Mouse (Mus musculus) embryonic stem cell, embryonic (primary cell): ENCODE measurements around the gene Grin3b.

Experiments used
- CTCF ChIA-PET, 4 experiments: fragments of 300-600 bp in 2 of 4; fragments of 350-600 bp in 2 of 4; sonication (Branson Sonifier 250); formaldehyde crosslinking; loops; one replicate each; lab custom pipeline; 2022; ENCODE audit warnings: inconsistent platforms in 2 of 4; lab: Charles Lee
- POLR2A ChIA-PET, 4 experiments: fragments of 300-600 bp in 2 of 4; fragments of 350-600 bp in 2 of 4; sonication (Branson Sonifier 250); formaldehyde crosslinking; loops; one replicate each; lab custom pipeline; 2022; ENCODE audit warnings: antibody characterized with exemption in 4 of 4, inconsistent platforms in 1 of 4; lab: Charles Lee

The Grin3b gene

GRCm38 (mm10) chr10:79985334-79986231 is 15.1 kb downstream of the Grin3b start:
- ChIA-PET POLR2A (interaction anchor here (0.6 to 10.5 kb wide), 146 partner anchors 8 to 691 kb away, joined by 3 to 245 read pairs (median 5); partner anchors contain the start of genes Cbarp (in 4 of the 4), Grin3b (in 3 of the 4), Med16 (in 3 of the 4) and Polr2e (in 3 of the 4)), CTCF (interaction anchor here (0.6 to 4.7 kb wide), 71 partner anchors 10 to 391 kb away, joined by 3 to 48 read pairs (median 5); partner anchors contain the start of genes Wdr18 (in 4 of the 4), Grin3b (in 2 of the 4), Med16 (in 2 of the 4) and Mum1 (in 2 of the 4))

GRCm38 (mm10) chr10:79986232-79986878 is 15.8 kb downstream of the Grin3b start:
- ChIA-PET POLR2A (interaction anchor here (0.5 to 10.5 kb wide), 68 partner anchors 9 to 690 kb away, joined by 3 to 245 read pairs (median 5); partner anchors contain the start of genes Wdr18 (in 3 of the 4), Cbarp (in 2 of the 4), Gpx4 (in 2 of the 4) and Grin3b (in 2 of the 4)), CTCF (interaction anchor here (0.5 to 4.7 kb wide), 36 partner anchors 10 to 1480 kb away, joined by 3 to 48 read pairs (median 4); partner anchors contain the start of genes Wdr18 (in 2 of the 4) and Cirbp (in 1 of the 4))

- ChIA-PET POLR2A (interaction anchor here (0.5 to 10.5 kb wide), 44 partner anchors 10 to 882 kb away, joined by 3 to 245 read pairs (median 5); partner anchors contain the start of genes Gpx4 (in 2 of the 4), Rps15 (in 2 of the 4), Wdr18 (in 2 of the 4) and Cirbp (in 1 of the 4)), CTCF (interaction anchor here (0.5 to 4.7 kb wide), 49 partner anchors 10 to 1479 kb away, joined by 3 to 48 read pairs (median 4); partner anchors contain the start of genes Stk11 (in 2 of the 4), Cirbp (in 1 of the 4), Rexo1 (in 1 of the 4) and Wdr18 (in 1 of the 4))
Observed at GRCm38 (mm10) chr10:79986963-79987362, 16.4 kb downstream of the Grin3b start.

GRCm38 (mm10) chr10:79987771-79988505 is 17.4 kb downstream of the Grin3b start:
- ChIA-PET POLR2A (interaction anchor here in 3 of 4 experiments (0.6 to 10.5 kb wide), 24 partner anchors 9 to 191 kb away, joined by 3 to 245 read pairs (median 5); partner anchors contain the start of genes Cirbp (in 1 of the 3), Gpx4 (in 1 of the 3) and Wdr18 (in 1 of the 3)), CTCF (interaction anchor here (0.6 to 4.7 kb wide), 14 partner anchors 13 to 573 kb away, joined by 3 to 37 read pairs (median 4); partner anchors contain the start of genes Cirbp (in 1 of the 4), Rexo1 (in 1 of the 4) and Stk11 (in 1 of the 4))

- ChIA-PET POLR2A (interaction anchor here (0.6 to 10.5 kb wide), 26 partner anchors 9 to 272 kb away, joined by 3 to 245 read pairs (median 4); partner anchors contain the start of genes Cirbp (in 1 of the 4), Dazap1 (in 1 of the 4), Gamt (in 1 of the 4) and Gpx4 (in 1 of the 4)), CTCF (interaction anchor here (0.6 to 4.7 kb wide), 8 partner anchors 9 to 340 kb away, joined by 3 to 37 read pairs (median 4); partner anchors contain the start of genes Cirbp (in 1 of the 4) and Pcsk4 (in 1 of the 4))
Observed at GRCm38 (mm10) chr10:79988506-79989271, 18.2 kb downstream of the Grin3b start, which contains the start of gene Cnn2. Cnn2 (plus strand) TSS chr10:79988584.

- ChIA-PET POLR2A (interaction anchor here (0.6 to 10.5 kb wide), 23 partner anchors 10 to 272 kb away, joined by 3 to 245 read pairs (median 5); partner anchors contain the start of genes Cirbp (in 1 of the 4), Dazap1 (in 1 of the 4), Gamt (in 1 of the 4) and Gpx4 (in 1 of the 4)), CTCF (interaction anchor here in 3 of 4 experiments (0.6 to 3.9 kb wide), 7 partner anchors 9 to 340 kb away, joined by 3 to 19 read pairs (median 4); partner anchors contain the start of genes Cirbp (in 1 of the 3), Pcsk4 (in 1 of the 3) and Wdr18 (in 1 of the 3))
Observed at GRCm38 (mm10) chr10:79989272-79989786, 18.8 kb downstream of the Grin3b start.

GRCm38 (mm10) chr10:79989870-79990269 is 19.4 kb downstream of the Grin3b start:
- ChIA-PET CTCF (interaction anchor here in 3 of 4 experiments (0.6 to 3.9 kb wide), 6 partner anchors 30 to 255 kb away, joined by 3 to 19 read pairs (median 5); partner anchors contain the start of genes Cirbp (in 1 of the 3) and Wdr18 (in 1 of the 3)), POLR2A (interaction anchor here in 3 of 4 experiments (0.7 to 10.5 kb wide), 19 partner anchors 11 to 178 kb away, joined by 3 to 245 read pairs (median 6); partner anchors contain the start of gene R3hdm4 (in 1 of the 3))

GRCm38 (mm10) chr10:79991099-79991498 is 20.6 kb downstream of the Grin3b start:
- CTCF ChIA-PET: interaction anchor here (0.5 to 3.9 kb wide), 39 partner anchors 8 to 1231 kb away, joined by 3 to 19 read pairs (median 4); partner anchors contain the start of genes Wdr18 (in 3 of the 4), Cbarp (in 2 of the 4) and Cirbp (in 1 of the 4)
- POLR2A ChIA-PET: interaction anchor here (0.6 to 10.5 kb wide), 51 partner anchors 9 to 1217 kb away, joined by 3 to 245 read pairs (median 4); partner anchors contain the start of genes 1600002K03Rik (in 1 of the 4), Cbarp (in 1 of the 4), Med16 (in 1 of the 4) and Ptbp1 (in 1 of the 4)

GRCm38 (mm10) chr10:79991548-79991947 is 21.0 kb downstream of the Grin3b start:
- POLR2A ChIA-PET: interaction anchor here (0.6 to 10.5 kb wide), 51 partner anchors 9 to 596 kb away, joined by 3 to 245 read pairs (median 4); partner anchors contain the start of genes 1600002K03Rik (in 1 of the 4), Cbarp (in 1 of the 4), Med16 (in 1 of the 4) and Ptbp1 (in 1 of the 4)
- CTCF ChIA-PET: interaction anchor here (0.5 to 3.9 kb wide), 46 partner anchors 9 to 1305 kb away, joined by 3 to 19 read pairs (median 4); partner anchors contain the start of genes Wdr18 (in 3 of the 4), Cbarp (in 2 of the 4), Cirbp (in 1 of the 4) and Gpx4 (in 1 of the 4)

- ChIA-PET POLR2A (interaction anchor here in 3 of 4 experiments (0.6 to 2.3 kb wide), 5 partner anchors 10 to 174 kb away, joined by 3 to 9 read pairs (median 3); partner anchors contain the start of gene Tmem259 (in 1 of the 3)), CTCF (interaction anchor here in 3 of 4 experiments (0.5 to 1.5 kb wide), 5 partner anchors 10 to 160 kb away, joined by 3 to 4 read pairs (median 3); partner anchors contain the start of gene Tmem259 (in 1 of the 3))
Observed at GRCm38 (mm10) chr10:79994397-79995115, 24.0 kb downstream of the Grin3b start.

GRCm38 (mm10) chr10:79995636-79996035 is 25.1 kb downstream of the Grin3b start:
- ChIA-PET POLR2A (interaction anchor here in 2 of 4 experiments (0.6 to 2.8 kb wide), 4 partner anchors 11 to 145 kb away, joined by 3 to 16 read pairs (median 5); partner anchors contain the start of gene Tmem259 (in 1 of the 2)), CTCF (interaction anchor here in 1 of 4 experiments (2.4 kb wide), 1 partner anchor 18 kb away, joined by 9 read pairs; no protein-coding TSS in a partner anchor)

- ChIA-PET CTCF (interaction anchor here in 2 of 4 experiments (0.6 to 2.4 kb wide), 7 partner anchors 11 to 1520 kb away, joined by 3 to 27 read pairs (median 6); partner anchors contain the start of genes Tmem259 (in 1 of the 2) and Wdr18 (in 1 of the 2)), POLR2A (interaction anchor here (0.6 to 2.9 kb wide), 44 partner anchors 9 to 680 kb away, joined by 3 to 25 read pairs (median 4); partner anchors contain the start of genes Tmem259 (in 2 of the 4), Arhgap45 (in 1 of the 4), Gamt (in 1 of the 4) and Polr2e (in 1 of the 4))
Observed at GRCm38 (mm10) chr10:79996272-79997033, 25.9 kb downstream of the Grin3b start, which contains the start of gene Abca7. Abca7 (plus strand) TSS chr10:79996494.
